Mouse (Mus musculus) liver, embryonic 12.5 days (tissue): ENCODE data around the gene Aplf. TPM values are rescaled to one million over a fixed set of nuclear protein-coding genes. Genes with fewer than 3 reads are reported as not detected.
"Not testable (repeated sequence)": the region's sequence is repeated elsewhere in the genome, so short reads cannot be mapped to it uniquely, and the experiment has no call there.

Experiments
- ATAC-seq: fragments of 200-750 bp; cut with Nextera tagmentation; 2 replicates; pipeline ENCODE4 v1.8.0; 2017; ENCODE audit warnings: moderate number of reproducible peaks, mild to moderate bottlenecking, moderate library complexity
- H3K27ac ChIP-seq: fragments of 300-500 bp; sonication (generic); 2 replicates; pipeline ENCODE4 v1.5.1; 2016; ENCODE audit warnings: mild to moderate bottlenecking
- H3K27me3 ChIP-seq: fragments of 300-500 bp; sonication (generic); replicated peaks from 2 replicates; pipeline ENCODE4 v1.6.1; 2016; ENCODE audit warnings: mild to moderate bottlenecking, moderate library complexity
- H3K36me3 ChIP-seq: fragments of 300-500 bp; sonication (generic); 2 replicates; pipeline ENCODE4 v1.6.1; 2016; ENCODE audit warnings: mild to moderate bottlenecking, moderate library complexity
- H3K4me1 ChIP-seq: fragments of 300-500 bp; sonication (generic); 2 replicates; pipeline ENCODE4 v1.6.1; 2016
- H3K4me2 ChIP-seq: fragments of 300-500 bp; sonication (generic); 2 replicates; pipeline ENCODE4 v1.6.1; 2016; ENCODE audit warnings: mild to moderate bottlenecking, moderate library complexity
- H3K4me3 ChIP-seq: fragments of 300-500 bp; sonication (generic); 2 replicates; pipeline ENCODE4 v1.5.1; 2016; ENCODE audit warnings: mild to moderate bottlenecking, moderate library complexity
- H3K9ac ChIP-seq: fragments of 300-500 bp; sonication (generic); 2 replicates; pipeline ENCODE4 v1.6.1; 2016; ENCODE audit warnings: mild to moderate bottlenecking, moderate library complexity
- H3K9me3 ChIP-seq: fragments of 300-500 bp; sonication (generic); replicated peaks from 2 replicates; pipeline ENCODE4 v1.6.1; 2016; ENCODE audit warnings: mild to moderate bottlenecking, moderate library complexity
- WGBS: fragments of 180-500 bp; shearing (Covaris S2); methylation state at CpG from one replicate; pipeline ENCODE4 v1.1.7; 2016; ENCODE audit not compliant: insufficient replicate concordance; 5-methylcytosine and 5-hydroxymethylcytosine counted together
- polyA plus RNA-seq: library from polyadenylated mRNA; unstranded; fragments of >200 nt; fragmentation: Nextera tagmentation; extraction: Ambion mirVana; gene quantifications from 2 replicates; pipeline ENCODE4 v1.2.1, GENCODE M21; 2016

The Aplf gene
- polyA plus RNA-seq, 1 experiment from 2014 or later, result 18.9 TPM

DNA sequence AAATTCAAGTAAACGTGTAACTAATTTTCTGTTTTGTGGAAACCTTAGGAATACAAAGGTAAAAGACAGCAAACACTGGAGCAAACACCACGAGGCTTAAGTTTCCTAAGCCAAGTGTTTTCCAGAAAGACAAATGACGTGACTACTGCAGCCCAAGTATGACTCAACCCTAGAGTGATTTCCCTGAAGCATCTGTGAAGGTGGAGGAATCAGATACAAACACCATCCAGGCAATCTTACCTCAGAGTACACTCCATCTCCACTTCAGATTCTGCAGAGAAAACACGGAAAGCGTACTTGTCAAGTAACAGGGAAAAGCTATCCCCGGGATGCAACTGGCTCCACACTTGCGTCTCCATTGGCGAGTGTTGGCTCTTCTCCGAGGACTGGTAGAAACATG lies 8.5 kb downstream of the Aplf start:
- peaks cover 31% of the 10 kb centered on the region for H3K36me3 ChIP-seq
- no peak overlapping the region for H3K27ac ChIP-seq
- peaks cover 53% of the 10 kb centered on the region for H3K4me1 ChIP-seq
- 85% methylated on average over 9 of the region's 9 CpGs for WGBS
- peaks cover 3% of the 10 kb centered on the region; the same call in 1 of the 2 replicates for H3K9me3 ChIP-seq
- no peak overlapping the region for H3K4me2 ChIP-seq
- no peak for ATAC-seq
- H3K4me3 ChIP-seq, result no peak overlapping the region
- H3K9ac ChIP-seq, result no peak overlapping the region
- H3K27me3 ChIP-seq, result no peaks in the 10 kb centered on the region

GRCm38 (mm10) chr6:87662197-87662596 lies 9.8 kb downstream of the Aplf start:
- Histone ChIP-seq H3K9ac (peak overlapping the region; percentile 39; the same call in 1 of the 2 replicates), H3K4me2 (peak overlapping the region; percentile 57), H3K9me3 (peaks cover 3% of the 10 kb centered on the region; the same call in 1 of the 2 replicates), H3K27ac (peak overlapping the region; percentile 81), H3K36me3 (peaks cover 40% of the 10 kb centered on the region), H3K4me1 (peaks cover 45% of the 10 kb centered on the region), H3K27me3 (no peaks in the 10 kb centered on the region), H3K4me3 (no peak overlapping the region)
- WGBS, result 28% methylated on average over 6 of the region's 6 CpGs
- peak; percentile 92 for ATAC-seq

GRCm38 (mm10) chr6:87661707-87662106 lies 10.3 kb downstream of the Aplf start:
- ATAC-seq, result peak; percentile 63; the same call in 1 of the 2 replicates
- Histone ChIP-seq H3K4me1 (peaks cover 43% of the 10 kb centered on the region), H3K4me2 (peak overlapping the region; percentile 57), H3K9me3 (peaks cover 3% of the 10 kb centered on the region; the same call in 1 of the 2 replicates), H3K27me3 (no peaks in the 10 kb centered on the region), H3K4me3 (no peak overlapping the region), H3K27ac (peak overlapping the region; percentile 81), H3K36me3 (peaks cover 37% of the 10 kb centered on the region), H3K9ac (peak overlapping the region; percentile 39; the same call in 1 of the 2 replicates)
- WGBS, result 33% methylated on average over 2 of the region's 2 CpGs

GRCm38 (mm10) chr6:87658816-87659215 lies 13.2 kb downstream of the Aplf start:
- Histone ChIP-seq H3K4me2 (no peak overlapping the region), H3K27ac (peak overlapping the region; percentile 73; the same call in 1 of the 2 replicates), H3K27me3 (no peaks in the 10 kb centered on the region), H3K36me3 (peaks cover 44% of the 10 kb centered on the region), H3K9me3 (no peaks in the 10 kb centered on the region), H3K4me3 (no peak overlapping the region), H3K9ac (no peak overlapping the region), H3K4me1 (peaks cover 48% of the 10 kb centered on the region)
- 31% methylated on average over 4 of the region's 4 CpGs for WGBS
- peak; percentile 72 for ATAC-seq

GRCm38 (mm10) chr6:87653904-87654638 lies 17.9 kb downstream of the Aplf start:
- H3K36me3 ChIP-seq, result peaks cover 71% of the 10 kb centered on the region
- H3K4me2 ChIP-seq, result no peak overlapping the region
- no peak overlapping the region for H3K9ac ChIP-seq
- no peak overlapping the region for H3K4me3 ChIP-seq
- no peak overlapping the region; the same call in 1 of the 2 replicates for H3K27ac ChIP-seq
- no peaks in the 10 kb centered on the region for H3K27me3 ChIP-seq
- no peaks in the 10 kb centered on the region for H3K9me3 ChIP-seq
- ATAC-seq, result no peak
- WGBS, result 56% methylated on average over 8 of the region's 8 CpGs
- H3K4me1 ChIP-seq, result peaks cover 17% of the 10 kb centered on the region

- no peak overlapping the region; the same call in 1 of the 2 replicates for H3K27ac ChIP-seq
- no peak overlapping the region for H3K4me2 ChIP-seq
- WGBS, result 68% methylated on average over 3 of the region's 3 CpGs
- no peak overlapping the region for H3K4me3 ChIP-seq
- no peak overlapping the region for H3K9ac ChIP-seq
- peaks cover 71% of the 10 kb centered on the region for H3K36me3 ChIP-seq
- H3K27me3 ChIP-seq, result no peaks in the 10 kb centered on the region
- H3K4me1 ChIP-seq, result peaks cover 12% of the 10 kb centered on the region
- no peak for ATAC-seq
- H3K9me3 ChIP-seq, result no peaks in the 10 kb centered on the region
Measured at GRCm38 (mm10) chr6:87653478-87653877, 18.5 kb downstream of the Aplf start.

- Histone ChIP-seq H3K4me3 (no peak overlapping the region), H3K27ac (no peak overlapping the region), H3K9ac (no peak overlapping the region), H3K36me3 (peaks cover 69% of the 10 kb centered on the region), H3K4me1 (peaks cover 10% of the 10 kb centered on the region), H3K4me2 (no peak overlapping the region), H3K27me3 (no peaks in the 10 kb centered on the region), H3K9me3 (no peaks in the 10 kb centered on the region)
- ATAC-seq, result no peak
- 88% methylated on average over 9 of the region's 9 CpGs for WGBS
Measured at GRCm38 (mm10) chr6:87652670-87653069, 19.3 kb downstream of the Aplf start.

DNA sequence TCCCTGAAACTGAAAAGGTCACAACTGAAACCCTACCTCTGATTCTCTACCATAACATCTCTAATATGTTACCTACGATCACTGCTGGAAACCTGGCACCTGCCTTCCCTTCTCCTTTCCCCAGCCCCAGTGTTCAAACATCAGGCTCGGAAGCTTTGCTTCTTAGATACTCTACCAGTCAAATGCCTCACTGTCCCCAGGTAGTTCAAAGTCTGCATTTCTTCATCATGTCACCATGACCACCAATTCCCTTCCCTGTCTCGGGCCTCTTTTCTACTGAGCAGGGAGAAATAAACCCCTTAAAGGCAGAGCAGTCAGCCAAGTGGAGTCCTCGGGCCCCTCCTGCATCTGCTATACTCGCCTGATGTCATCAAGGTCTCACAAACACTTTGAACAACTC lies 20.2 kb downstream of the Aplf start:
- H3K27ac ChIP-seq, result no peak overlapping the region
- ATAC-seq, result no peak
- WGBS, result 74% methylated on average over 5 of the region's 5 CpGs
- no peak overlapping the region for H3K4me2 ChIP-seq
- no peak overlapping the region for H3K4me3 ChIP-seq
- H3K9me3 ChIP-seq, result no peaks in the 10 kb centered on the region
- H3K4me1 ChIP-seq, result peaks cover 10% of the 10 kb centered on the region
- H3K36me3 ChIP-seq, result peaks cover 72% of the 10 kb centered on the region
- H3K27me3 ChIP-seq, result no peaks in the 10 kb centered on the region
- no peak overlapping the region for H3K9ac ChIP-seq

DNA sequence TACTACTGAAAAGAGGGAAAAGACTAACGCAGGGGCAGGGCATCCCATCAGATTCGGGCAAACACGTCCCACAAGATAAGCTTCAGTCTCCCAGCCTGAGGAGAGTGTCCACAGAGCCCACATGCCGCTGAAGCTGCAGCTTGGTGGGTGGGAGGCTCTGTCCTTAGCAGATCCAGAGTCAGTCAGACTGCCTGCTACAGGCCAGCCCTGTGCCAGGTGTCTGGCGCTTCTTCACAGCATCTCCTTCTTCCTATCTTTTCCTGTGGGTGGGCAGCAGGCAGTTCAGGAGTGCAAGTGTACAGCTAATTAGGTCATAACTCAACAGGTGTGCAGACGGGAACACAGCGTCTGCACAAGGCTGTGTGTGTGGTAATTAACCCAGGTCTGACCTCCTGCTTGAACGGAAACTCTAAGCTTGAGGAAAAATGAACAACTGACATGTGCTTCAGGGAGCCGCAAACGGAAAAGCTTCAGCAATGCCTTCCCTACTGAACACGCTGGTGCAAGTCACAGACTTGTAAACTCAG lies 33.8 kb downstream of the Aplf start:
- Histone ChIP-seq H3K9me3 (no peaks in the 10 kb centered on the region), H3K9ac (no peak overlapping the region), H3K27me3 (no peaks in the 10 kb centered on the region), H3K36me3 (peaks cover 64% of the 10 kb centered on the region), H3K4me3 (no peak overlapping the region), H3K4me2 (no peak overlapping the region), H3K27ac (no peak overlapping the region; the same call in 1 of the 2 replicates), H3K4me1 (no peaks in the 10 kb centered on the region)
- WGBS, result 78% methylated on average over 11 of the region's 11 CpGs
- no peak for ATAC-seq

- WGBS, result 86% methylated on average over 4 of the region's 4 CpGs
- Histone ChIP-seq H3K4me3 (no peak overlapping the region), H3K4me1 (no peaks in the 10 kb centered on the region)
Measured at GRCm38 (mm10) chr6:87632176-87632575, 39.8 kb downstream of the Aplf start.

GRCm38 (mm10) chr6:87628936-87629335 lies 43.1 kb downstream of the Aplf start:
- H3K9me3 ChIP-seq, H3K4me2 ChIP-seq, H3K27ac ChIP-seq, H3K9ac ChIP-seq, H3K27me3 ChIP-seq, H3K4me3 ChIP-seq, ATAC-seq, H3K4me1 ChIP-seq: not testable (repeated sequence)
- peaks cover 24% of the 10 kb centered on the region for H3K36me3 ChIP-seq
- WGBS, result 67% methylated on average over 15 of the region's 15 CpGs

More at GRCm38 (mm10) chr6:87632176-87632575, 39.8 kb downstream of the Aplf start:
- no peak for ATAC-seq
- Histone ChIP-seq H3K4me2 (no peak overlapping the region), H3K9ac (no peak overlapping the region), H3K36me3 (peaks cover 43% of the 10 kb centered on the region), H3K9me3 (0 out of 2 replicates have a peak, but pooled peaks cover 3% of the 10 kb centered on the region), H3K27me3 (no peaks in the 10 kb centered on the region), H3K27ac (no peak overlapping the region)

DNA sequence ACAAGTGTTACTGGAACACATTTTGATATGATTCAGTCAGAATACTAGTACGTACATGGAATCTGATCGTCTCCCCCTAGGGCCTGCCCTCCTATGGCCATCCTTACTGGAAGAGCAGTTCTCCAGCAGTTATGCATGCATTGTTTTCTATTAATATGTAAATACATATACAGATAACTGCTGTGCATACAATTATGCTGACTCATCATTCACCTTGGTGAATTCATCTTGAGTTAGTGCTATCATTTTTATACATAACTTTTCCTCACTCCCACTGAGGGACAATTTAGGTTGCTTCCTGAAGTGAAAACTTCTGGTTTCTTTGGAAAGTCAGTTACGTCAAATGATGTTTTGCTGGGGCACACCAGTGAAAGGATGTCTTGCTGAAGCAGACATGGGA lies 48.8 kb downstream of the Aplf start:
- Histone ChIP-seq H3K4me2 (no peak overlapping the region), H3K36me3 (peaks cover 2% of the 10 kb centered on the region; the same call in 1 of the 2 replicates), H3K9ac (no peak overlapping the region), H3K27me3 (peaks cover 17% of the 10 kb centered on the region; the same call in 1 of the 2 replicates), H3K27ac (no peak overlapping the region), H3K4me3 (no peak overlapping the region), H3K4me1 (no peaks in the 10 kb centered on the region), H3K9me3 (no peaks in the 10 kb centered on the region)
- WGBS, result 86% methylated on average over 3 of the region's 3 CpGs
- no peak for ATAC-seq
